Mouse (Mus musculus): ENCODE data around the gene Pdzd2. TPM values are rescaled to one million over a fixed set of nuclear protein-coding genes. Genes with fewer than 3 reads are reported as not detected.

The Pdzd2 gene
- polyA plus RNA-seq, 1 experiment from 2014 or later: 3.6 TPM

Small RNA genes lying within 50 kb of the gene (microRNA-seq; reads per million reads assigned to microRNA genes)
- not detected for gene Gm24135
- not detected for gene Gm24302

Other genes starting within 250 kb of the Pdzd2 start
- gene 6030458C11Rik, start 84.7 kb upstream of the Pdzd2 start, polyA plus RNA-seq (2016; fragmentation: Nextera tagmentation; extraction: Ambion mirVana): 49.5 and 50.5 TPM in 2 replicates
- 82.0 and 86.2 TPM in 2 replicates for gene Drosha, start 84.9 kb upstream of the Pdzd2 start, polyA plus RNA-seq (2016; fragmentation: Nextera tagmentation; extraction: Ambion mirVana)

Measured in embryonic facial prominence, embryonic 10.5 days (tissue).